Mouse (Mus musculus): ENCODE data around the gene Prim2.

- TF ChIP-seq CTCF (IDR thresholded peaks at IDR 0.05; ENCODE audit: borderline replicate concordance, insufficient read depth, low read length) (no peak), POLR2A (IDR thresholded peaks at IDR 0.05; ENCODE audit: low read depth, low read length) (peak; percentile 84)
Measured at GRCm38 (mm10) chr1:33669708-33670141, at the start of gene Prim2.
